Mouse (Mus musculus): ENCODE measurements around the gene Map3k3. TPM values are rescaled to one million over a fixed set of nuclear protein-coding genes. Genes with fewer than 3 reads are reported as not detected.
A peak's percentile ranks its signal among the peaks of the same experiment; 100 is the strongest.
"Not testable (repeated sequence)": the region's sequence is repeated elsewhere in the genome, so short reads cannot be mapped to it uniquely, and the experiment has no call there.

Gene Map3k3
- polyA plus RNA-seq, 1 experiment from 2014 or later, result 20.8 TPM

DNA sequence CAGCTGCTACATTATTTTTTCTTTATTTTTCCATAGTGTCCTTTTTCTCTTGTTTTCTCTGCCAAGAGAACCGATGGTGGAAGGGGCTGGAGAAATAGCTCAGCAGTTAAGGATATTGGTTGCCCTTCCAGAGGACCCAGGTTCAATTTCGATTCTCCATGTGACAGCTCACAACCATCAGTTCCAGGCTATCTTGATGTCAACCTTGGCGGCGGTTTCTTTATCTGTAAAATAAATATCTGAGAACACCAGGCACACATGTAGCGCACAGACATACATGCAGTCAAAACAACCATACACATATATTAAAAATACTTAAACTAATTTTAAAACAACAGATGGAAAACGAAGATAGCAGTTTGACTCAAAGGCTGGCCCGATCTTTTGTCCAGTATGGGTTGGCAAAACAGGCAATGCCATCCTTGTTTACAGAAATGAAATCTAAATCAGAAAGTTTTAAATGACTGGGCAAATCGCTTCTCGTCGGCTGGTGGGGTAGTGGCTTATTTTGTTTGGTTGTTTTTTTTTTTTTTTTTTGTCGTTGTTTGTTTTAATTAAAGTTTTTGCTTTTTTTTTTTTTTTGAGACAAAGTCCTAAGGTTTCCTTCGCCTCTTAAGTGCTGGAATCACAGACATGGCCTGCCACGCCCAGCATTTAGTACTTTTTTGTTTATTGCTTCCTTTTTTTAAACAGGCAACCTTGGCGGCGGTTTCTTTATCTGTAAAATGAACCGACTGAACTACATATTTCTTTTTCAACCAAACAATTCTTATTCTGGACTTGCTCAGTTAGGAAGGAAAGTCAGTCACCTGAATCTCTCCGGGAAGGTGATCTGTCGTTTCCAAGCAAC lies 19.1 kb upstream of the Map3k3 start:
- Histone ChIP-seq H3K9ac (ENCODE audit: low read length) (peak overlapping the region; percentile 37; the same call in 1 of the 2 replicates), H3K27me3 (ENCODE audit: control insufficient read depth, insufficient read depth, low read length) (no peaks in the 10 kb centered on the region), H3K4me2 (ENCODE audit: low read depth) (peak overlapping the region; percentile 82), H3K4me1 (ENCODE audit: control insufficient read depth, insufficient read depth, low read length) (0 out of 2 replicates have a peak, but pooled peaks cover 5% of the 10 kb centered on the region), H3K4me3 (ENCODE audit: low read depth, low read length) (peak overlapping the region; percentile 63), H3K36me3 (ENCODE audit: control insufficient read depth, insufficient read depth, low read length) (no peaks in the 10 kb centered on the region; the same call in 1 of the 2 replicates), H3K27ac (ENCODE audit: low read depth, low read length) (no peak overlapping the region), H3K9me3 (ENCODE audit: control insufficient read depth, low read length) (no peaks in the 10 kb centered on the region)
- WGBS, result 45% methylated on average over 18 of the region's 18 CpGs
- DNase-seq (ENCODE audit: low spot score), result no peak
- ATAC-seq (ENCODE audit: insufficient read depth, low FRiP score, low TSS enrichment), result 0 out of 2 replicates have a peak, but pooled peaks have one; percentile 4

DNA sequence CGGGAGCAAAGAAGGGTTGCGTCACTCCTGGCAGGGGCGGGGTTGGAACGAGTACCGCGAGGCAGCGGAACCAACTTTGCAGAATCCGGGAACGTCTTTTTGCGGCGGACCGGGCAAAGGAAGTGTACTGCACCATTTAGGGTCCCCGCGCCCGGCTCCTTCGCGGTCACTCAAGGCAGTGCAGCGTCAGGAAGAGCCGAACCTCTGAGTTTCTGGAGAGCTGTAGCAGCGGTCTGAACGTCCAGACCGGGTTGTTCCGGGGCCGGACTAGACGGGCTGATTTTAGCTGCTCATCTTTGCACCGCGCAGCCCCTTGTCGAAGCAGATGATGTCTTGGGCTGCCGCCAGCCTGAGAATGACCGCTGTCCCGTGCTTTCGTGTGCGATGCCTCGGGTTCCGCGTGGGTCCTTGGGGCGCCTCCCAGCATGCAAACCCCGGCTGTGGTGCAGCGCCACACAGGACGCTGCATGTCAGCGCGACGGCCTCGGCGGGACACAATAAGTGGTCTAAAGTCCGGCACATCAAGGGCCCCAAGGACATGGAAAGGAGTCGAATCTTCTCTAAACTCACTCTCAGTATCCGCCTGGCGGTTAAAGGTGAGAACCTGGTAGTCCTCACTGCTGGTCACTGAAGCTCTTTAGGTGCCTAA lies 18.4 kb upstream of the Map3k3 start, which contains the start of gene Taco1:
Gene Taco1, plus strand, starts transcription at position 139 of the 649 bp plus-strand sequence.
- H3K27me3 ChIP-seq (ENCODE audit: control insufficient read depth, insufficient read depth, low read length), result no peaks in the 10 kb centered on the region
- peak within 1 kb of the TSS; percentile 63 for H3K4me3 ChIP-seq (ENCODE audit: low read depth, low read length)
- no peaks in the 10 kb centered on the region for H3K36me3 ChIP-seq (ENCODE audit: control insufficient read depth, insufficient read depth, low read length)
- H3K9me3 ChIP-seq (ENCODE audit: control insufficient read depth, low read length), result no peaks in the 10 kb centered on the region
- H3K4me1 ChIP-seq (ENCODE audit: control insufficient read depth, insufficient read depth, low read length), result 0 out of 2 replicates have a peak, but pooled peaks cover 5% of the 10 kb centered on the region
- ATAC-seq (ENCODE audit: insufficient read depth, low FRiP score, low TSS enrichment) (peak; percentile 95), DNase-seq (ENCODE audit: low spot score) (peak; percentile 93)
- peak within 1 kb of the TSS; percentile 51 for H3K27ac ChIP-seq (ENCODE audit: low read depth, low read length)
- WGBS, result under 1% methylated on average over 49 of the region's 49 CpGs
- H3K4me2 ChIP-seq (ENCODE audit: low read depth), result peak within 1 kb of the TSS; percentile 82
- peak within 1 kb of the TSS; percentile 76 for H3K9ac ChIP-seq (ENCODE audit: low read length)

DNA sequence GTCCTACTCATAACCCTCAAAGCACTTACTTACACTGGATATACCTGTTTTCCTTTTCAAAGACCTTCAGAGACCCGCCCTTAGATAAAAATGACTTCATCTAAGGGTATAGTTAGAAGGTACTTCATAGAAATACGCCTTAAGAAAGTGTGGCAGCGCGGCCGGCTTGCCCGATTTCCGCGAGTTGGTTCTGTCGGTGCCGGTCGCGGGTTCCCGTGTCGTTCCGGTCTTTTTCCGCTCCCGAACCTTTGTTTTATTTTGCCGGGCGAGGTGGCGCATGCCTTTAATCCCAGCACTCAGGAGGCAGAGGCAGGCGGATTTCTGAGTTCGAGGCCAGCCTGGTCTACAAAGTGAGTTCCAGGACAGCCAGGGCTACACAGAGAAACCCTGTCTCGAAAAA lies 17.8 kb upstream of the Map3k3 start:
- Histone ChIP-seq H3K9ac (ENCODE audit: low read length) (peak overlapping the region; percentile 76), H3K4me2 (ENCODE audit: low read depth) (peak overlapping the region; percentile 82), H3K4me3 (ENCODE audit: low read depth, low read length) (peak overlapping the region; percentile 63)
- not testable (repeated sequence) for H3K27ac ChIP-seq (ENCODE audit: low read depth, low read length); H3K36me3 ChIP-seq (ENCODE audit: control insufficient read depth, insufficient read depth, low read length); H3K9me3 ChIP-seq (ENCODE audit: control insufficient read depth, low read length); ATAC-seq (ENCODE audit: insufficient read depth, low FRiP score, low TSS enrichment); H3K27me3 ChIP-seq (ENCODE audit: control insufficient read depth, insufficient read depth, low read length); H3K4me1 ChIP-seq (ENCODE audit: control insufficient read depth, insufficient read depth, low read length)
- 18% methylated on average over 23 of the region's 23 CpGs for WGBS
- peak; percentile 67 for DNase-seq (ENCODE audit: low spot score)

DNA sequence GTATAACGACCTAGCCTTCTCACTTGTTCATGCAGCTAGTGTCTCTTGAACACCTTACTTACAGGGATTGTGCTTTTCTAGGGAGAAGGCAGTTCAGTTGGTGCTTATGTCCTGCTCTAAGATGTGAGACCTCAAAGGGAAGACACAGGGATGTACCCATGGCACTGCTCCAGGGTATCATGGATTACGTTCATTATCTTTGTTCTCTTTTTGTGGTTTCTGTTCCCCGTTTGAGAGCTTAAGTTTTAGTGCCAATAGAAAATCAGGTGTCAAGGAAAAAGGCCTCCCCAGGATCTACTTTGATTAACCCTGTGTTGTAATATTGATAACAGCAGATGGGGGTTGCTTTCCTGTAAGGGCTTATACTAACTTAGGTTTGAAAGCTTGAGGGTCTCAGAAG lies 10.6 kb upstream of the Map3k3 start:
- H3K4me2 ChIP-seq (ENCODE audit: low read depth), result no peak overlapping the region
- no peaks in the 10 kb centered on the region for H3K27me3 ChIP-seq (ENCODE audit: control insufficient read depth, insufficient read depth, low read length)
- no peak overlapping the region for H3K9ac ChIP-seq (ENCODE audit: low read length)
- no peaks in the 10 kb centered on the region for H3K4me1 ChIP-seq (ENCODE audit: control insufficient read depth, insufficient read depth, low read length)
- H3K9me3 ChIP-seq (ENCODE audit: control insufficient read depth, low read length), result no peaks in the 10 kb centered on the region
- 87% methylated on average over 3 of the region's 3 CpGs for WGBS
- ATAC-seq (ENCODE audit: insufficient read depth, low FRiP score, low TSS enrichment), result no peak
- H3K27ac ChIP-seq (ENCODE audit: low read depth, low read length), result no peak overlapping the region
- DNase-seq (ENCODE audit: low spot score), result no peak
- H3K36me3 ChIP-seq (ENCODE audit: control insufficient read depth, insufficient read depth, low read length), result peaks cover 2% of the 10 kb centered on the region; the same call in 1 of the 2 replicates
- H3K4me3 ChIP-seq (ENCODE audit: low read depth, low read length), result no peak overlapping the region

DNA sequence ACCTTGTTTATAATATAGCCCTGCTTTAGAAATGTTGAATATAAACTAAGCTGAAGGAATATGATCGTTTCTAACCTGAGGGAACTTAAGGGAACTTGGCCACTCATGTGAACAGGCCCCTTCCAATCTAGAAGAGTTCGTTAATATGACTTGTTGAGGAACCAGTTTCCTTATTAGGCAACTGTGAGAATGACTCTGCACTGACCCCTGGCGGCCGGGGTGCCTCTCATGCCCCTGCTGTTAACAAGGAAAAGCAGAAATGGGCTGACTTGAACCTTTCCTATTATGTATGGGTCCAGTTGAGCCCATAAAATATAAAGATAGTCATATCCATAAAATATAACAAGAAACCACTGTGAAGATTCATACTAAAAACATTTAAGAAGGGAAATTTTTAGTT lies 8.1 kb upstream of the Map3k3 start:
- Histone ChIP-seq H3K36me3 (ENCODE audit: control insufficient read depth, insufficient read depth, low read length) (peaks cover 2% of the 10 kb centered on the region; the same call in 1 of the 2 replicates), H3K9me3 (ENCODE audit: control insufficient read depth, low read length) (no peaks in the 10 kb centered on the region), H3K27ac (ENCODE audit: low read depth, low read length) (no peak overlapping the region), H3K4me2 (ENCODE audit: low read depth) (no peak overlapping the region), H3K9ac (ENCODE audit: low read length) (no peak overlapping the region), H3K4me3 (ENCODE audit: low read depth, low read length) (no peak overlapping the region), H3K27me3 (ENCODE audit: control insufficient read depth, insufficient read depth, low read length) (no peaks in the 10 kb centered on the region), H3K4me1 (ENCODE audit: control insufficient read depth, insufficient read depth, low read length) (no peaks in the 10 kb centered on the region)
- 8% methylated on average over 4 of the region's 4 CpGs for WGBS
- DNase-seq (ENCODE audit: low spot score) (peak; percentile 76), ATAC-seq (ENCODE audit: insufficient read depth, low FRiP score, low TSS enrichment) (no peak)

DNA sequence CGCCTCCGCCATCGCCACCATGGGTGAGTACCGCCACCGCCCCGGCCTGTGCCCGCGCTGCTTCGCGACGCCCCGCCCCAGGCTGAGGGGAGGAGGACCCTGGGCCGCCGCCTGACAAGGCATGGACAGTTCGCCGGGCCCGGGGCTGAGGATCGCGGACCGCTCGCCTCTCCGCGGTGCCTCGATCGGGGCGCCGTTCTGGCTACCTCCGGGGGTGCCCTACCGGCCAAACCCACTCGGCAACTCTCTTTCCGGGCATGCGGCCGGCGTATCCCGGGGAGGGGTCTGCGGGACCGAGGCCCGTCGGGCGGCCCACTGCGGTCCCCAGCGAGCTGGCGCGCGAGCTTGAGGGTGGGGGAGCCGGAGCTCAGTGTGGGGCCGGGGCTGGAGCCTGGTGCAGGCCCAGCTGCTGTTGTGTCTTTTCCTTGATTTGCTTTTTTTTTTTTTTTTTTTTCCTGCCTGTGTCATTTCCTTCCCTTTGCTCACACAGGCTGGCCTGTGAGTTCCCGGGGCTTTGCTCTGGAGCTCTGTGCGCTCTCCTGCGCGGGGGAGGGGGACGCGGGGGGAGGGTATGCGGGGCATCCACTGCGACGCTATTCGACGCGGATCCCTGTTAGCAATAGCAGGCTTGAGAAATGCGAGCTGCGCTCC lies 623 bp downstream of the Map3k3 start:
- Histone ChIP-seq H3K36me3 (ENCODE audit: control insufficient read depth, insufficient read depth, low read length) (no peaks in the 10 kb centered on the region), H3K4me3 (ENCODE audit: low read depth, low read length) (peak overlapping the region; percentile 96), H3K9ac (ENCODE audit: low read length) (peak overlapping the region; percentile 87), H3K9me3 (ENCODE audit: control insufficient read depth, low read length) (no peaks in the 10 kb centered on the region), H3K4me1 (ENCODE audit: control insufficient read depth, insufficient read depth, low read length) (peaks cover 4% of the 10 kb centered on the region; the same call in 1 of the 2 replicates), H3K27ac (ENCODE audit: low read depth, low read length) (peak overlapping the region; percentile 97), H3K27me3 (ENCODE audit: control insufficient read depth, insufficient read depth, low read length) (no peaks in the 10 kb centered on the region), H3K4me2 (ENCODE audit: low read depth) (peak overlapping the region; percentile 52)
- peak; percentile 79 for DNase-seq (ENCODE audit: low spot score)
- under 1% methylated on average over 55 of the region's 61 CpGs for WGBS
- peak; percentile 62 for ATAC-seq (ENCODE audit: insufficient read depth, low FRiP score, low TSS enrichment)

DNA sequence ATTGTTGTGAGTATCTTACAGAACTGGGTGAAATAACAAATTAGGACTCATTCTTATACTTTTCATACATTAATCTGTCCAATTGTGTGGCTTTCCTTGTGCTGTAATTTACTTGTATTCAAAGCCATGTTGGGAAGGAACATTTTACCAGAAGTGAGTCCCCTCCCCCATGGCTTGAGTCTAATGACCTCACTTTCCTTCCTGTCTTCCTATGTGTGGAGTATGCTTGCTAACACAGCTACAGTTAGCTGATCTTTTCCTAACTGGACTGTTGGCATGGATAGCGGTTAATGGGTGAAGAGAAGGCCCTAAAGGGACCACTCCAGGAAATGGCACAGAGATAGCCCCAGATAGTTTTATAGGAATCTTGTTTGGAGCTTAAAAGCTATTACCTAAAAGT lies 13.8 kb downstream of the Map3k3 start:
- 88% methylated on average over 1 of the region's 1 CpGs for WGBS
- ATAC-seq (ENCODE audit: insufficient read depth, low FRiP score, low TSS enrichment), result no peak
- no peak overlapping the region for H3K4me2 ChIP-seq (ENCODE audit: low read depth)

DNA sequence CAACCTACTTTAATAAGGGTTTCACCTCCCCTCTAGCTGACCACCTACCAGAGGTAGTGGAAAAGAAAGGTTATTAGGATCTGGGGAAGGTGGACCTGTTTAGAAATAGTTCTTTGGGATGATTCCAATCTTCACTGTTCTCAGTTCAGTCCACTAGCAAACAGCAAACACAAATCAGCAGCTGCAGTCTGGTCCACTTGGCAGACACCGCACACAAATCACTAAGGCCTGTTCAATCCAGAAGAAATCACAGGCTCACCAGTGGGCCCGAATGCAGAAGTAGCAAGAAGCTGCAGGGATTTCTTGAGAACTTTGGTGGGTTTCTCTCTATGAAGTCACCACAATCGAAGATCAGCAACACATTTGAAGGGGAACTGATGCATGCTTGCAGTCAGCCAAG lies 18.5 kb downstream of the Map3k3 start:
- H3K4me3 ChIP-seq (ENCODE audit: low read depth, low read length), result no peak overlapping the region
- no peaks in the 10 kb centered on the region for H3K9me3 ChIP-seq (ENCODE audit: control insufficient read depth, low read length)
- ATAC-seq (ENCODE audit: insufficient read depth, low FRiP score, low TSS enrichment), result no peak
- no peak overlapping the region for H3K27ac ChIP-seq (ENCODE audit: low read depth, low read length)
- DNase-seq (ENCODE audit: low spot score), result no peak
- H3K36me3 ChIP-seq (ENCODE audit: control insufficient read depth, insufficient read depth, low read length), result no peaks in the 10 kb centered on the region
- H3K9ac ChIP-seq (ENCODE audit: low read length), result no peak overlapping the region
- H3K27me3 ChIP-seq (ENCODE audit: control insufficient read depth, insufficient read depth, low read length), result no peaks in the 10 kb centered on the region
- H3K4me2 ChIP-seq (ENCODE audit: low read depth), result no peak overlapping the region
- WGBS, result 87% methylated on average over 3 of the region's 3 CpGs
- H3K4me1 ChIP-seq (ENCODE audit: control insufficient read depth, insufficient read depth, low read length), result no peaks in the 10 kb centered on the region

More for the DNA sequence above, 13.8 kb downstream of the Map3k3 start:
- Histone ChIP-seq H3K27ac (ENCODE audit: low read depth, low read length) (no peak overlapping the region), H3K9me3 (ENCODE audit: control insufficient read depth, low read length) (no peaks in the 10 kb centered on the region), H3K4me1 (ENCODE audit: control insufficient read depth, insufficient read depth, low read length) (no peaks in the 10 kb centered on the region), H3K36me3 (ENCODE audit: control insufficient read depth, insufficient read depth, low read length) (no peaks in the 10 kb centered on the region), H3K9ac (ENCODE audit: low read length) (no peak overlapping the region), H3K4me3 (ENCODE audit: low read depth, low read length) (no peak overlapping the region), H3K27me3 (ENCODE audit: control insufficient read depth, insufficient read depth, low read length) (no peaks in the 10 kb centered on the region)
- DNase-seq (ENCODE audit: low spot score), result no peak

Data from neural tube, embryonic 11.5 days (tissue).